Mouse (Mus musculus) B cell, adult (primary cell): ENCODE results near the gene Foxred1. TPM values are rescaled to one million over a fixed set of nuclear protein-coding genes. Genes with fewer than 3 reads are reported as not detected.

Experiments used
- total RNA-seq: library from RNA; stranded (reverse); gene quantifications from 4 replicates; pipeline ENCODE4 v1.2.4, GENCODE M21; 2023; ENCODE audit not compliant: inconsistent age

Gene Foxred1
- total RNA-seq = 32.4 to 40.0 TPM (median 35.1 TPM) in 4 replicates

DNA sequence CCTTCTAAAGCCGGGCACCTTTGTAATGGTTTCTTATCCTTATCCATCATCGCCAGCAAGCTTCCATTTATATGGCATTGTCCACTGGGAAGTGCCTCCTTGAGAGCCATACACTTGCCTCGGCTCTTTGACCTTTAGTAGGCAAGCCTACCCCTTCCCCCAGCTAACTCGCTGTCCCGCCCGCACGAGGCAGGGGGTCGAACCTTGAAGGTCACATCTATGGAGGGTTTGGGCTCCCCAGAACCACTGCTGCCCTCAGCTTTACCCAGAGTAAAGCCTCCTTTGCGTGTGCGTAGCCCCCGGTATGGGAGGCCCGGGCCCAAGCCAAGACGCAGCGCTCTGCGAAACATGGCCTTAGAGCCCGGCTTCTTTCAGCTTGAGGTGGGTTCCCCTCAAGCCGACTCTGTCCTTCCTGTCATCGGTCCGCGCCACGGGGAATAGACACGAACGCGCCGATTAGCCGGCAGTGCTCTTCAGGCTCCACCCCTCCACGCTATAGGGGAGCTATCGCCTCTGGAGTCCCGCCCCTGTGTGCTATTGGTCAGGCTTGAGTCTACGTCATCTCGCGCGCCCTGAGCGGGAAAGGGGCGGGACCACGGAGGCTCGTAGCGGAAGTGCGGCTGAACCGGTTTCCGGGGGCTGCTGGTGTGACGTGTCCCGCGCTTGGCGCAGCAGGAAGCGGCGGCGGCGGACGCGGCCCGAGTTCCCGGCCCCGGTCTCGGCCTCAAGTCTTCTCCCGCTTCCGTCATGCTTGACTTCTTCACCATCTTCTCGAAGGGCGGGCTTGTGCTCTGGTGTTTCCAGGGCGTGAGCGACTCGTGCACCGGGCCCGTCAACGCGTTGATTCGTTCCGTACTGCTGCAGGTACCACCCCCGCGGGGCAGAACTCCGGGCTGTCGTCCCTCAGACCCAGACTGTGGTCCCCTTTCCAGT is at the start of gene Foxred1:
Gene Foxred1, minus strand, starts transcription at position 514 of the 933 bp plus-strand sequence.

DNA sequence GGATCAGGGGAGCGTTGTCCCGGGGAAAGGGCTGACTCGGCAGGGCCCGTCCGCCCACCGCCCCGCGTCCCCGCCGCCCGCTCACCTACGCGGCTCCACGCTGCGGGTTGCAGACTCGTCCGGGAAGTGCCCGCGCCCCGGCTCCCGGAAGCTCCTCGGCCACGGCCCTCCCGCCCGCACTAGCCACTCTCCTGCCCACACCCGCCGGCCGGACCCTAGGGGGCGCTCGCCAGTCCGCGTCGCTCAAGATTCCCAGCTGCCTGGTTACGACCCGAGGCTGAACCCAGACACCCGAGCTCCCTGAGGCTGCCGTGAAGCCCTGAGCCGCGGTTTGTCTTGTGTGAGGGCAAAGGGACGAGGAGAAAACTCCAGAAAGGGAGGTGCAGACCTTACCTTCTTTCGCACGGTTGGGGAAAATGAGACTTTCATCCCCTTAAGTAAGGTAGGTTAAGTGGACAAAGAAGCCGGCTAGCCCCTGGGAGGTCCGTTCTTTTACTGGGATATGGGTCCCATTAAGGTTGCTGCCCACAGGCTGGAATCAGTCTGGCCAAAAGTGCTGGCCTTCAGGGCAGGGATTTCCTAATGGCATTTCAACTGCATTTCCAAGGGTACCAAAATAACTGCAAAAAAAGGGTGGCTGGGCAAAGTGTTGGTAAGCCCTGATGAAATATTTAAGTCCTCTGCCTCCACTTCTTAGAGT is 10.9 kb downstream of the Foxred1 start, which contains the start of the genes Srpr and Tirap:
Gene Srpr, plus strand, starts transcription at position 404 of the 700 bp plus-strand sequence.
Gene Tirap, minus strand, starts transcription at position 520 of the 700 bp plus-strand sequence.

DNA sequence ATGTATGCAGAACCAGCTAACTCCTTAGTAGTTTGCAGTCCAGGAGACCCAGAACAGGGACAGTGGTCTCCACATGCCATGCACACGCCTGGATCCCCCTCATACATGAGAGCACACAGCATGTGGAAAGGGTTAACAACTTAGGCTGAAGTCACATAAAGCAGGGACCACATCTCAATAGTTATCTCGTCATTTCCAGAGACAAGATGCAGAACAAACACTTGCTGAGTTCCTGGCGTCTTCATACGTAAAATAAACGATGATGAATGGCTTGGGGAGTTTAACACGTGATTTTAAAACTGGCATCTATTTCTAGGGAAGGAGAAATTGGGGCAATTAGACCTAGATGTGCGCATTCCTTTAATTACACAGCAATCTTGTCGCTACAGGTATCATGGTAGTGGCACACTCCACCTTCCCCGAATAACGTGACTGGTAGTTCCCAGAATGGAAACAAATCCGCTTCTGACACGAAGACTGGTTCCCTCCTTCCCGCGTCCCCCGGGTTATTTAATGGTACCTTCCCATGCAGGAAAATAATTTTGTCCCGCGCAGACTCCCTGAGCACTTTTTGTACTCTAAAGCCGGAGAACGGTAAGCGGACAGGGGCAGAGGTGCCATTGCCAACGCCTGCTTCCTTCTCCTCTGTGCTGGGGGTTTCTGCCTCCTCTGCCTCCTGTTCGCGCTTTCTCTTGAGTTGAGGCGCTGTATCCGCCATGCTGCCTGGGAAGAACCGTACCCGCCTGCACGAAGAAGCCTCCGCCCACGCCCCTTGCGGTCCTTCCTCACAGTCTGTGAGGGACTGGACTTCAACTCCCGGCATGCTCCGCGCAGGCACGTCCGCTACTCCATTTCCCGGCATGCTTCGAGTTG is 35.4 kb downstream of the Foxred1 start, which contains the start of gene Dcps:
Gene Dcps, minus strand, starts transcription at position 811 of the 873 bp plus-strand sequence.

Other genes starting within 250 kb of the Foxred1 start
- 11.0 to 16.1 TPM (median 12.6 TPM) in 4 replicates for gene St3gal4, start 91.8 kb downstream of the Foxred1 start, total RNA-seq
- gene Dcps, start 35.0 kb downstream of the Foxred1 start, total RNA-seq = 35.0 to 41.1 TPM (median 37.4 TPM) in 4 replicates
- 123 to 133 TPM (median 128 TPM) in 4 replicates for gene Srpr, start 10.9 kb downstream of the Foxred1 start, total RNA-seq
- 14.0 to 17.1 TPM (median 15.8 TPM) in 4 replicates for gene Tirap, start 10.8 kb downstream of the Foxred1 start, total RNA-seq
- gene Fam118b, start 56.8 kb upstream of the Foxred1 start, total RNA-seq = 20.6 to 23.4 TPM (median 22.2 TPM) in 4 replicates
- gene Rpusd4, start 56.8 kb upstream of the Foxred1 start, total RNA-seq = 23.8 to 29.7 TPM (median 24.8 TPM) in 4 replicates
- 6.0 to 9.6 TPM (median 7.2 TPM) in 4 replicates for gene Cdon, start 210.1 kb upstream of the Foxred1 start, total RNA-seq